Mouse (Mus musculus) liver, adult 2 months (tissue): ENCODE data around the gene Ubtd2.

Experiments used
- CTCF ChIP-seq: fragments of 200-500 bp; IDR thresholded peaks from 2 replicates; pipeline ENCODE4 v1.5.1; 2011; ENCODE audit warnings: low read depth, low read length, control low read depth
- POLR2A ChIP-seq: fragments of 200-500 bp; IDR thresholded peaks from 2 replicates; pipeline ENCODE4 v1.6.1; 2011; ENCODE audit warnings: low read length, control low read depth; ENCODE audit not compliant: insufficient read depth; ENCODE audit errors: extremely low read depth

GRCm38 (mm10) chr11:32551056-32551455, 95.9 kb downstream of the Ubtd2 start:
- TF ChIP-seq CTCF (no peak), POLR2A (no peak)
